Mouse (Mus musculus): ENCODE measurements around the gene Qrsl1. TPM values are rescaled to one million over a fixed set of nuclear protein-coding genes. Genes with fewer than 3 reads are reported as not detected.

The Qrsl1 gene
- polyA plus RNA-seq, 1 experiment from 2014 or later = 29.3 TPM

DNA sequence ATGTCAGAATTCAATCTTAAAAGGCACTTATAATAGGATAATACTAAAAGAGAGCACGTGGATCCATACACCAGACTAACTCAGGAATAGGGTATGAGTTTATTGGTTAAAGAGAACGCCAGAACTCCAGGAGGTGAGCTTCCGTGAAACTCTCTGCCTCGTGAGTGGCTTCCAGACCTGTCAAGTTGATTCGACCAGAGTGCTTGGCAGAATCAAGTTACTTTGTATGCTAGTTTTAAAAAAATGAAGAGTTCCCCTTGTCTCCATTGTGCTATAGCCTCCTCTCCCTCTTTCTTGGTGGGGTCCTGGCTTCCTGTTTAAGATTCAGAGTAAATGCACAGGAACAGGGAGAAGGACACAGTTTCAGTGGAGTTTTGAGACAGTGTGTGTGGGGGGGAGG, 60.1 kb downstream of the Qrsl1 start:
- Histone ChIP-seq H3K9ac (replicated peaks; ENCODE audit: low read length) (no peak overlapping the region), H3K9me3 (ENCODE audit: low read length) (0 out of 2 replicates have a peak, but pooled peaks cover 6% of the 10 kb centered on the region), H3K4me3 (ENCODE audit: low read length) (no peak overlapping the region)

DNA sequence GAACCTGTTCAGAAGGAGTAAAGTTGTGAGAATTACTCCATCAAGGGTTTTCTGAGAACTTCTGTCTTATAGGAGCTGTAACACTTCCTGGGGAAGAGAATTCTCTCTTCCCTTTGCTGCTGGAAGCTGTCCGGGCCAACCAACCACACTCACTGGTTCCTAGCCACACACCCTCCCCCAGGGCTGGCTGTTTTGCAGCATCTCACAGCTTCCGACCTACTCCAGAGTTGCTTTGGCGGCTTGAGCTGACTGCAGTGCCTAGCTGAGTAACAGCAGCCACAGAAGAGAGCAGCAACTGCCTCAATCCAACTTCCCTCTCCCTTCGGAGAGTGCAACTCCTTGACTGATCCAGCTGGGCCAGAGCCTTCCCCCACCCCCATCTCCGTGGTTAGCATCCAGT, 68.7 kb downstream of the Qrsl1 start:
- Histone ChIP-seq H3K4me1 (ENCODE audit: insufficient read depth, low read length) (0 out of 2 replicates have a peak, but pooled peaks cover 5% of the 10 kb centered on the region), H3K4me3 (ENCODE audit: low read length) (no peak overlapping the region), H3K4me2 (replicated peaks; ENCODE audit: low read depth, low read length) (no peak overlapping the region), H3K9me3 (ENCODE audit: low read length) (peaks cover under 1% of the 10 kb centered on the region; the same call in 1 of the 2 replicates), H3K27ac (ENCODE audit: low read length) (no peak overlapping the region), H3K27me3 (ENCODE audit: insufficient read depth, low read length) (no peaks in the 10 kb centered on the region), H3K36me3 (ENCODE audit: insufficient read depth, low read length) (no peaks in the 10 kb centered on the region), H3K9ac (replicated peaks; ENCODE audit: low read length) (no peak overlapping the region)
- no peak for ATAC-seq (ENCODE audit: low FRiP score, low TSS enrichment)
- WGBS = 34% methylated on average over 5 of the region's 5 CpGs

More for the DNA sequence above, 60.1 kb downstream of the Qrsl1 start:
- ATAC-seq (ENCODE audit: low FRiP score, low TSS enrichment) = no peak
- Histone ChIP-seq H3K4me2 (replicated peaks; ENCODE audit: low read depth, low read length) (no peak overlapping the region), H3K36me3 (ENCODE audit: insufficient read depth, low read length) (no peaks in the 10 kb centered on the region), H3K27ac (ENCODE audit: low read length) (no peak overlapping the region), H3K27me3 (ENCODE audit: insufficient read depth, low read length) (no peaks in the 10 kb centered on the region), H3K4me1 (ENCODE audit: insufficient read depth, low read length) (no peaks in the 10 kb centered on the region)
- 76% methylated on average over 5 of the region's 5 CpGs for WGBS

DNA sequence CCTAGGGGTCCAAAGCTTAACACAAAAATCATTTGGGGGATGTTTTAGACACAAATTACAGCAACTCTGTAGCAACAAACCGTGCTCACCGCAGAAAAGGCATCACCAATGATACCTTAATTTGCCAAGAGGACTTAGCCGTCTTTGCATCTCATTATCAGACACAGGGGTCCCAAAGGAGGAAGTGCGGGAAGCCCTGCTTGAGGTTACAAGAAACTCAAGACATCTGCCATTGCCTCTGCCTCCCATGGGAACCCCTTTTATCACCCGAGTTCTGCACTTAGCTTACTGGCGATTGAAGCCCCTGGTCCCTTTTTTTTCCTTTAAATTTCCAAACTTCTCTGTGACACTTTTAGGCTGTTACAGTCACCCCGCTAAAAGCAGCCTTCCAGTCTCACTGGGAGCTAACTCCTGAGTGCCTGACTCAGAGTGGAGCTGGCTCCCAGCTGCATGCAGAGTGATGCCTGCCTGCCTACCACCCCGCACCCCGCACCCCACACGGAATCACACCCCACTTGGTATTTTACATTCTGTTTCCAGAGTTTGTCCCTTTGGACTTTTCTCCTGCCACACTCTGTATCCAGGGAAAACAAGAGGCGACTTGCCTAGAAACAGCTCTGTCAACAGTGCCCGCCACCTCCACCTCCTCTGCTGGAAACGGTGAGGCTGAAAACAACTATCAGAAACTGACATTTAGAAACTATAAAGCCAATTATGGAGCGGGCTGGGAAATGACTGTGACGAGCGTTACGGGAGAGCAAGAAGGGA, 71.1 kb downstream of the Qrsl1 start:
- H3K4me3 ChIP-seq (ENCODE audit: low read length) = no peak overlapping the region
- ATAC-seq (ENCODE audit: low FRiP score, low TSS enrichment) = no peak
- WGBS = 41% methylated on average over 17 of the region's 17 CpGs
- no peaks in the 10 kb centered on the region for H3K36me3 ChIP-seq (ENCODE audit: insufficient read depth, low read length)
- no peak overlapping the region for H3K27ac ChIP-seq (ENCODE audit: low read length)
- no peak overlapping the region for H3K4me2 ChIP-seq (replicated peaks; ENCODE audit: low read depth, low read length)
- peaks cover 6% of the 10 kb centered on the region; the same call in 1 of the 2 replicates for H3K9me3 ChIP-seq (ENCODE audit: low read length)
- H3K9ac ChIP-seq (replicated peaks; ENCODE audit: low read length) = no peak overlapping the region; the same call in 1 of the 2 replicates
- H3K4me1 ChIP-seq (ENCODE audit: insufficient read depth, low read length) = 0 out of 2 replicates have a peak, but pooled peaks cover 5% of the 10 kb centered on the region
- H3K27me3 ChIP-seq (ENCODE audit: insufficient read depth, low read length) = no peaks in the 10 kb centered on the region

DNA sequence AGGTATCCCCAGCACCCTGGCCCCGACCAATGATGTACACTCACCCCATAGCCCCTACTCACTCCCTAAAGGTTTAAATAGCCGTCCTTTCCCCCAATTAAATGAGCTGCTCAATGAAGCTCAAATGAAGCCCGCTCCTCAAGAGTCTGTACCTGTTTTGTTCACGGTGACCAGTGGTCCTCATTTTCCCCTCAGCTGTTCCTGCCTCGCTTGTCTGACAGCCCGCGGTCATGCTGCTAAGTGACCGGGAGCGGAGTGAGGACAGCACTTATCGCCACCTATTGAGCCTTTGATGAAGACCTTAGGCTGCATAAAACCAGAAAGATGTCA, 72.9 kb downstream of the Qrsl1 start:
- 94% methylated on average over 10 of the region's 10 CpGs for WGBS

DNA sequence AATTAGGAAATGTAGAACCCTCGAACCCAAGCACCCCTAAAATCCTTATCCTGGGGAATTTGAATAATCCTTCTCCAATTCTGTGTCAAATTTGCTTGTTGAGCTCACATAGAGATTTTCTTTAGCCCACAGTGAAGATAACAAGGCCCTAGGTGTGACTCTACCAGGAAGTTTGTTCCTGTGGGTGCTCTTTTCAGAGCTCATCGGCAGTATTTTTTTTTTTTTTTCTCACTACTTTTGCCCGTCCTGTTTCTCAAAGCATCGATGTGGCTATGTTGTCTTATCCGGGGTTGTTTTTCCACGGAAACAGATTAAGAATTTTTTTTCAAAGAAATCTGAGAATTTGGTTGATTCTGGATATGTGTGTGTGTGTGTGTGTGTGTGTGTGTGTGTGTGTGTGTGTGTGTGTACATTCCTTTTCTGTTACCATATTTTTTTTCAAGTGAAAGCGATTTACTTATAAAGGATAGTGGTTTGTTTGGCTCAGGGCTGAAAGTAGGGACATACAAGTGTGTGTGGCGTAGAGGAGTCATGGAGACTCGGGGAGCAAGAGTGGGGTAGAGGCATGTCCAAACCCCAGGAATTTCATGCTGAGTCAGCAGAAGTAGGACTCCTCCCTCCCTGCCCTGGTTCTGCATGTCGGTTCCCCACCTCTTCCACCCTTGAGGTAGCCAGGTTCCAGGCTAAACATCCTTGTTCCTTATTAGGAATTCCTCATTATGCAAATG, 73.4 kb downstream of the Qrsl1 start:
- no peak overlapping the region for H3K9ac ChIP-seq (replicated peaks; ENCODE audit: low read length)
- no peaks in the 10 kb centered on the region for H3K27me3 ChIP-seq (ENCODE audit: insufficient read depth, low read length)
- 0 out of 2 replicates have a peak, but pooled peaks cover 5% of the 10 kb centered on the region for H3K4me1 ChIP-seq (ENCODE audit: insufficient read depth, low read length)
- no peak overlapping the region for H3K4me3 ChIP-seq (ENCODE audit: low read length)
- peaks cover 6% of the 10 kb centered on the region; the same call in 1 of the 2 replicates for H3K9me3 ChIP-seq (ENCODE audit: low read length)
- no peak overlapping the region for H3K27ac ChIP-seq (ENCODE audit: low read length)
- no peak for ATAC-seq (ENCODE audit: low FRiP score, low TSS enrichment)
- H3K36me3 ChIP-seq (ENCODE audit: insufficient read depth, low read length) = no peaks in the 10 kb centered on the region
- 93% methylated on average over 10 of the region's 10 CpGs for WGBS
- H3K4me2 ChIP-seq (replicated peaks; ENCODE audit: low read depth, low read length) = no peak overlapping the region

More for the DNA sequence above, 72.9 kb downstream of the Qrsl1 start:
- Histone ChIP-seq H3K27ac (ENCODE audit: low read length) (no peak overlapping the region), H3K36me3 (ENCODE audit: insufficient read depth, low read length) (no peaks in the 10 kb centered on the region), H3K9ac (replicated peaks; ENCODE audit: low read length) (no peak overlapping the region), H3K27me3 (ENCODE audit: insufficient read depth, low read length) (no peaks in the 10 kb centered on the region), H3K4me2 (replicated peaks; ENCODE audit: low read depth, low read length) (no peak overlapping the region), H3K9me3 (ENCODE audit: low read length) (peaks cover 6% of the 10 kb centered on the region; the same call in 1 of the 2 replicates), H3K4me3 (ENCODE audit: low read length) (no peak overlapping the region), H3K4me1 (ENCODE audit: insufficient read depth, low read length) (0 out of 2 replicates have a peak, but pooled peaks cover 5% of the 10 kb centered on the region)
- ATAC-seq (ENCODE audit: low FRiP score, low TSS enrichment) = no peak

DNA sequence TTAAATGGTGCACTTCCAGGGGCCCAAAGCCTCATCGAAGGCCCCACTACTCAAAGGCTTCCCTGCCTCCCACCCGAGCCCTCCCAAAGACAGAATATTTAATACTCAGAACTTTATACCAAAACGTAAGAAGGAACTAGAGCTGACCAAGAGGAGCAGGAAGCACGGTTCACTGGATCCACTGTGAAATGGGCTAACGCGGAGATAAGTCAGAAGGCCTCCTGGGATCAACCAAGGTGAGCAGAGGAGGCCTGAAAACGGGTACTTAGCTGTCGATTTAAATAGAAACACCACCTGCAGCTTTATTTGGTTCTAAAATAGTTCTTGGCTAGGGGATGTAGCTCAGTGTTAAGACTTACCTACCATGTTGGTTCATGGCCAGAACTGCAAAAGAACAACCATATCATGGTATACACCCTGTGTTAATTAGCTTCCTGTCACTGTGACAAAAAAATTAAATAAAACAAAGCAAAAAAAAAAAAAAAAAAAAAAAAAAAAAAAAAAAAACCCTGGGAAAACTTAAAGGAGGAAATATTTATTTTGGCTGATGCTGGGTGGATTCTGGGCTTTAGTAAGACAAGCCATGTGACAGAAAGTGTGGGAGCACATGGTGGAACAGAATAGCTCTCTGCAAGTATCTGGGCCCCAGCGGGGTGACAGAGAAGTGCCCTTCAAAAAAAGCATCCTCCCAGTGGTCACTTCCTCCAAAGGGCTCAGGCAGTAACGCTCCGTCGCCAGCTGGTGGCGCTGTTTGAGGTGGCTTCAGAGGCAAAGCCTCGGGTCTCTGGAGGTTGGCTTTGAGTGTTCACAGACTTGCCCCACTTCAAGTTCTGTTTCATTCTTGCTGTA, 74.5 kb downstream of the Qrsl1 start:
- Histone ChIP-seq H3K4me1 (ENCODE audit: insufficient read depth, low read length) (0 out of 2 replicates have a peak, but pooled peaks cover 5% of the 10 kb centered on the region), H3K27me3 (ENCODE audit: insufficient read depth, low read length) (no peaks in the 10 kb centered on the region), H3K4me2 (replicated peaks; ENCODE audit: low read depth, low read length) (no peak overlapping the region), H3K4me3 (ENCODE audit: low read length) (no peak overlapping the region), H3K9ac (replicated peaks; ENCODE audit: low read length) (no peak overlapping the region), H3K27ac (ENCODE audit: low read length) (no peak overlapping the region), H3K36me3 (ENCODE audit: insufficient read depth, low read length) (no peaks in the 10 kb centered on the region), H3K9me3 (ENCODE audit: low read length) (peaks cover 6% of the 10 kb centered on the region; the same call in 1 of the 2 replicates)
- 79% methylated on average over 14 of the region's 14 CpGs for WGBS
- no peak for ATAC-seq (ENCODE audit: low FRiP score, low TSS enrichment)

DNA sequence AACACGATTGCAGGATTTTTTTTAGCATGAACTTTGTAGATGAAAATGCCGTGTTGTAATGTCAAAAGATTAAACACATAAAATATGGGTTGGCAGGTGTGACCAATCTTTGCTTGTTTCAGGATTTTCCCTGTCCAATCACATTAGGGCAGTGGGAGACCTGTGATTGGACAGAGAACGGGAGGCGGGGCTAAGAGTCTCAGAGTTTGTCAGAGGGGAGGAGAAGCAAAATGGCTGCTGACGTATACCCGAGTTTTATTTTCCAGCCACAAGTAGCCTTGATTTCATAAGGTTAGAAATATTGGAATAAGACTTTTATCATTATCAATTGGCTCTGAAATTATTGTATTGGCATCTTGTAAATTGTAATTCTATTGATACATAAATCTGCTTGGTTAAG, 75.8 kb downstream of the Qrsl1 start:
- H3K4me1 ChIP-seq (ENCODE audit: insufficient read depth, low read length) = 0 out of 2 replicates have a peak, but pooled peaks cover 1% of the 10 kb centered on the region
- H3K9me3 ChIP-seq (ENCODE audit: low read length) = peaks cover 6% of the 10 kb centered on the region; the same call in 1 of the 2 replicates
- H3K4me2 ChIP-seq (replicated peaks; ENCODE audit: low read depth, low read length) = no peak overlapping the region
- 92% methylated on average over 6 of the region's 6 CpGs for WGBS
- H3K4me3 ChIP-seq (ENCODE audit: low read length) = no peak overlapping the region
- H3K27me3 ChIP-seq (ENCODE audit: insufficient read depth, low read length) = no peaks in the 10 kb centered on the region
- no peak for ATAC-seq (ENCODE audit: low FRiP score, low TSS enrichment)
- no peaks in the 10 kb centered on the region for H3K36me3 ChIP-seq (ENCODE audit: insufficient read depth, low read length)
- H3K27ac ChIP-seq (ENCODE audit: low read length) = no peak overlapping the region
- no peak overlapping the region for H3K9ac ChIP-seq (replicated peaks; ENCODE audit: low read length)

DNA sequence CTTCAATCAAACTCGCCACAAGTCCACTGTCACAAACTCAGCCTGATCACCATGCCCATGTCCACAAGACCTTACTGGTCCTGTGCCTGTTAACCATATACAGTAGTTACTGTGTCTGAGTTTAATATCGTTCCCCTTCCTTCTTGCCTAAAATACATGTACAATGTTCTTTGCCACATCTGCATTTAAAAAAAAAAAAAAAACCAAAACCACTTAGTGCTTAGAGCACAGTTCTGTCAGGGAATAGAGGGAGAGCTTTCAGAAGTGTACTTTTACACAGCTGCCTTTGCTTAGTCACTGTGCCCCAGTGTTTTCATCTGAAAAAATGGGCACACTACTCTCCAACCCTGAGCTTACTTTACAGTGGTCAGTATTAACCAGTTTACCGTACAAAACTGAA, 76.8 kb downstream of the Qrsl1 start:
- ATAC-seq (ENCODE audit: low FRiP score, low TSS enrichment) = no peak
- WGBS = 92% methylated on average over 3 of the region's 3 CpGs
- no peak overlapping the region for H3K4me3 ChIP-seq (ENCODE audit: low read length)
- no peaks in the 10 kb centered on the region for H3K27me3 ChIP-seq (ENCODE audit: insufficient read depth, low read length)
- no peak overlapping the region for H3K4me2 ChIP-seq (replicated peaks; ENCODE audit: low read depth, low read length)
- H3K27ac ChIP-seq (ENCODE audit: low read length) = no peak overlapping the region
- H3K4me1 ChIP-seq (ENCODE audit: insufficient read depth, low read length) = no peaks in the 10 kb centered on the region
- H3K9me3 ChIP-seq (ENCODE audit: low read length) = peaks cover 6% of the 10 kb centered on the region; the same call in 1 of the 2 replicates
- H3K36me3 ChIP-seq (ENCODE audit: insufficient read depth, low read length) = no peaks in the 10 kb centered on the region
- no peak overlapping the region for H3K9ac ChIP-seq (replicated peaks; ENCODE audit: low read length)
